Mouse (Mus musculus) limb, embryonic 13.5 days (tissue): ENCODE results near the gene Ctcf. TPM values are rescaled to one million over a fixed set of nuclear protein-coding genes. Genes with fewer than 3 reads are reported as not detected.
"Not testable (repeated sequence)": the region's sequence is repeated elsewhere in the genome, so short reads cannot be mapped to it uniquely, and the experiment has no call there.

Experiments
- ATAC-seq: fragments of 200-750 bp; cut with Nextera tagmentation; 2 replicates; pipeline ENCODE4 v1.8.0; 2017; ENCODE audit warnings: low read depth, moderate number of reproducible peaks, moderate TSS enrichment; ENCODE audit not compliant: low FRiP score
- H3K27ac ChIP-seq: fragments of 300-500 bp; sonication (generic); 2 replicates; pipeline ENCODE4 v1.5.1; 2015; ENCODE audit warnings: inconsistent platforms, mild to moderate bottlenecking, moderate library complexity
- H3K27me3 ChIP-seq: fragments of 300-500 bp; sonication (generic); 2 replicates; pipeline ENCODE4 v1.6.1; 2015; ENCODE audit warnings: mild to moderate bottlenecking, inconsistent platforms
- H3K36me3 ChIP-seq: fragments of 300-500 bp; sonication (generic); 2 replicates; pipeline ENCODE4 v1.6.1; 2015; ENCODE audit warnings: inconsistent platforms, mild to moderate bottlenecking, moderate library complexity
- H3K4me1 ChIP-seq: fragments of 300-500 bp; sonication (generic); 2 replicates; pipeline ENCODE4 v1.6.1; 2015; ENCODE audit warnings: inconsistent platforms
- H3K4me2 ChIP-seq: fragments of 300-500 bp; sonication (generic); replicated peaks from 2 replicates; pipeline ENCODE4 v1.6.1; 2015; ENCODE audit warnings: inconsistent platforms, mild to moderate bottlenecking, moderate library complexity
- H3K4me3 ChIP-seq: fragments of 300-500 bp; sonication (generic); 2 replicates; pipeline ENCODE4 v1.5.1; 2015; ENCODE audit warnings: moderate library complexity, mild to moderate bottlenecking, inconsistent platforms
- H3K9ac ChIP-seq: fragments of 300-500 bp; sonication (generic); 2 replicates; pipeline ENCODE4 v1.6.1; 2015; ENCODE audit warnings: mild to moderate bottlenecking, inconsistent platforms
- H3K9me3 ChIP-seq: fragments of 300-500 bp; sonication (generic); 2 replicates; pipeline ENCODE4 v1.6.1; 2016; ENCODE audit warnings: inconsistent platforms
- WGBS: fragments of 180-500 bp; shearing (Covaris S2); methylation state at CpG from one replicate; pipeline ENCODE4 v1.1.7; 2015; 5-methylcytosine and 5-hydroxymethylcytosine counted together
- polyA plus RNA-seq: library from polyadenylated mRNA; unstranded; fragments of >200 nt; fragmentation: Nextera tagmentation; extraction: Ambion mirVana; gene quantifications from 2 replicates; pipeline ENCODE4 v1.2.1, GENCODE M21; 2015

The Ctcf gene
- polyA plus RNA-seq, result 140 and 142 TPM in 2 replicates

- under 1% methylated on average over 104 of the region's 126 CpGs for WGBS
These were observed at the start of gene Ctcf for GRCm38 (mm10) chr8:105636018-105636962. Ctcf (plus strand) TSS chr8:105636568.

GRCm38 (mm10) chr8:105592431-105592830 lies 43.9 kb upstream of the Ctcf start:
- Histone ChIP-seq H3K4me1 (peaks cover 29% of the 10 kb centered on the region), H3K27me3 (no peaks in the 10 kb centered on the region), H3K27ac (no peak overlapping the region), H3K9me3 (no peaks in the 10 kb centered on the region), H3K9ac (no peak overlapping the region), H3K4me3 (no peak overlapping the region), H3K4me2 (no peak overlapping the region), H3K36me3 (no peaks in the 10 kb centered on the region)
- no peak for ATAC-seq
- 64% methylated on average over 2 of the region's 2 CpGs for WGBS

More at GRCm38 (mm10) chr8:105636018-105636962, at the start of gene Ctcf:
- Histone ChIP-seq H3K36me3 (no peaks in the 10 kb centered on the region), H3K27ac (peak within 1 kb of the TSS; percentile 100), H3K4me1 (peaks cover 28% of the 10 kb centered on the region), H3K9me3 (no peaks in the 10 kb centered on the region), H3K9ac (peak within 1 kb of the TSS; percentile 99), H3K27me3 (no peaks in the 10 kb centered on the region), H3K4me3 (peak within 1 kb of the TSS; percentile 89), H3K4me2 (peak within 1 kb of the TSS; percentile 86)
- peak; percentile 94 for ATAC-seq

- peak; percentile 80 for ATAC-seq
These were observed 42.5 kb upstream of the Ctcf start for GRCm38 (mm10) chr8:105593859-105594258.

GRCm38 (mm10) chr8:105594451-105595242 lies 41.7 kb upstream of the Ctcf start:
- peak overlapping the region; percentile 30 for H3K4me3 ChIP-seq
- no peaks in the 10 kb centered on the region for H3K36me3 ChIP-seq
- H3K4me2 ChIP-seq, result peak overlapping the region; percentile 58
- H3K9me3 ChIP-seq, result no peaks in the 10 kb centered on the region
- H3K27me3 ChIP-seq, result no peaks in the 10 kb centered on the region
- H3K4me1 ChIP-seq, result peaks cover 29% of the 10 kb centered on the region
- peak overlapping the region; percentile 82 for H3K27ac ChIP-seq
- H3K9ac ChIP-seq, result 0 out of 2 replicates have a peak overlapping the region, but pooled peaks have one; percentile 54
- ATAC-seq, result no peak
- whole genome bisulfite sequencing, result 76% methylated on average over 18 of the region's 18 CpGs

More at GRCm38 (mm10) chr8:105593859-105594258, 42.5 kb upstream of the Ctcf start:
- Histone ChIP-seq H3K9me3 (no peaks in the 10 kb centered on the region), H3K4me3 (peak overlapping the region; percentile 30), H3K9ac (peak overlapping the region; percentile 54), H3K27ac (peak overlapping the region; percentile 82), H3K4me2 (peak overlapping the region; percentile 58), H3K4me1 (peaks cover 29% of the 10 kb centered on the region), H3K36me3 (no peaks in the 10 kb centered on the region), H3K27me3 (no peaks in the 10 kb centered on the region)
- 7% methylated on average over 15 of the region's 15 CpGs for WGBS

- Histone ChIP-seq H3K9ac (no peak overlapping the region), H3K9me3 (no peaks in the 10 kb centered on the region), H3K27ac (no peak overlapping the region), H3K4me2 (peak overlapping the region; percentile 46), H3K4me1 (peaks cover 29% of the 10 kb centered on the region), H3K4me3 (0 out of 2 replicates have a peak overlapping the region, but pooled peaks have one; percentile 8), H3K27me3 (no peaks in the 10 kb centered on the region), H3K36me3 (no peaks in the 10 kb centered on the region)
- 8% methylated on average over 14 of the region's 14 CpGs for WGBS
- ATAC-seq, result peak; percentile 14; the same call in 1 of the 2 replicates
These were observed 39.9 kb upstream of the Ctcf start for GRCm38 (mm10) chr8:105596362-105597034.

GRCm38 (mm10) chr8:105598777-105599176 lies 37.6 kb upstream of the Ctcf start:
- no peak for ATAC-seq
- H3K27me3 ChIP-seq, result no peaks in the 10 kb centered on the region
- 80% methylated on average over 6 of the region's 6 CpGs for WGBS
- H3K27ac ChIP-seq, result no peak overlapping the region
- no peak overlapping the region for H3K4me3 ChIP-seq
- H3K4me1 ChIP-seq, result peaks cover 26% of the 10 kb centered on the region
- H3K4me2 ChIP-seq, result no peak overlapping the region
- no peaks in the 10 kb centered on the region for H3K36me3 ChIP-seq
- no peaks in the 10 kb centered on the region for H3K9me3 ChIP-seq
- no peak overlapping the region for H3K9ac ChIP-seq

- Histone ChIP-seq H3K4me1 (peaks cover 19% of the 10 kb centered on the region), H3K4me3 (no peak overlapping the region), H3K27ac (no peak overlapping the region), H3K9me3 (no peaks in the 10 kb centered on the region), H3K27me3 (no peaks in the 10 kb centered on the region), H3K9ac (no peak overlapping the region), H3K4me2 (no peak overlapping the region), H3K36me3 (no peaks in the 10 kb centered on the region)
- no peak for ATAC-seq
- WGBS, result 76% methylated on average over 5 of the region's 5 CpGs
These were observed 35.1 kb upstream of the Ctcf start for GRCm38 (mm10) chr8:105601301-105601700.

- WGBS, result 70% methylated on average over 3 of the region's 3 CpGs
- ATAC-seq, H3K27me3 ChIP-seq, H3K4me2 ChIP-seq, H3K36me3 ChIP-seq, H3K9me3 ChIP-seq, H3K9ac ChIP-seq, H3K4me3 ChIP-seq, H3K27ac ChIP-seq: not testable (repeated sequence)
- H3K4me1 ChIP-seq, result peaks cover 26% of the 10 kb centered on the region
These were observed 33.8 kb upstream of the Ctcf start for GRCm38 (mm10) chr8:105602540-105602939.

- under 1% methylated on average over 31 of the region's 42 CpGs for WGBS
- Histone ChIP-seq H3K4me1 (peaks cover 29% of the 10 kb centered on the region), H3K36me3 (no peaks in the 10 kb centered on the region), H3K27me3 (no peaks in the 10 kb centered on the region), H3K9me3 (no peaks in the 10 kb centered on the region), H3K4me2 (peak within 1 kb of the TSS; percentile 80), H3K27ac (peak within 1 kb of the TSS; percentile 87), H3K9ac (peak within 1 kb of the TSS; percentile 87), H3K4me3 (peak within 1 kb of the TSS; percentile 76)
- ATAC-seq, result peak; percentile 88
These were observed 31.5 kb upstream of the Ctcf start, which contains the start of gene Ripor1 for GRCm38 (mm10) chr8:105604804-105605381. Ripor1 (plus strand) TSS chr8:105605255.

- Histone ChIP-seq H3K4me3 (peak overlapping the region; percentile 76), H3K4me2 (peak overlapping the region; percentile 80), H3K36me3 (0 out of 2 replicates have a peak, but pooled peaks cover 5% of the 10 kb centered on the region), H3K4me1 (peaks cover 29% of the 10 kb centered on the region), H3K9ac (peak overlapping the region; percentile 87), H3K9me3 (no peaks in the 10 kb centered on the region), H3K27me3 (no peaks in the 10 kb centered on the region), H3K27ac (peak overlapping the region; percentile 87)
- under 1% methylated on average over 35 of the region's 39 CpGs for WGBS
- peak; percentile 52 for ATAC-seq
These were observed 30.7 kb upstream of the Ctcf start for GRCm38 (mm10) chr8:105605491-105606188.
